Mouse (Mus musculus): ENCODE results near the gene Gm28230. TPM values are rescaled to one million over a fixed set of nuclear protein-coding genes. Genes with fewer than 3 reads are reported as not detected.

Gm28230 gene
- total and polyA plus RNA-seq, 3 experiments: 0.89 to 1.7 (median 1.1) TPM

- Histone ChIP-seq H3K79me2 (replicated peaks; ENCODE audit: control insufficient read depth, extremely low read depth, insufficient read depth, poor library complexity, severe bottlenecking) (no peaks in the 10 kb centered on the region), H3K4me2 (ENCODE audit: insufficient read depth, low read depth, poor library complexity, severe bottlenecking) (no peak overlapping the region), H3K36me3 (replicated peaks in 1 of 2; ENCODE audit: control insufficient read depth in 1 of 2, insufficient read depth in 1 of 2, low read length in 1 of 2) (no peaks in the 10 kb centered on the region), H3K9ac (ENCODE audit: insufficient read depth, low read depth) (no peak overlapping the region), H3K27ac (ENCODE audit: insufficient read depth, low read depth) (no peak overlapping the region), H3K4me3 (replicated peaks in 1 of 3; ENCODE audit: low read depth in 2 of 3, low read length in 2 of 3, poor library complexity in 1 of 3) (no peak overlapping the region), H3K4me1 (ENCODE audit: control insufficient read depth in 1 of 2, insufficient read depth in 2 of 2) (no peaks in the 10 kb centered on the region), H3K27me3 (replicated peaks) (no peaks in the 10 kb centered on the region), H3K9me3 (replicated peaks; ENCODE audit: low read length) (peaks cover 11% of the 10 kb centered on the region)
- dilution Hi-C loops (cut with MboI; ENCODE audit: extremely low pct_ligation_motif_present, extremely low pct_unique_long_range_greater_than_20kb, low sequenced_read_pairs): no loop called here
- no peak for DNase-seq (ENCODE audit: extremely low read depth)
- in situ Hi-C loops (cut with MboI; ENCODE audit: low pct_ligation_motif_present, low pct_unique_long_range_greater_than_20kb, low sequenced_read_pairs): loop anchor here (10.0 to 25.0 kb wide), 3 partner anchors 445 to 887 kb away; no protein-coding TSS in a partner anchor
- TF ChIP-seq NRF1 (IDR thresholded peaks at IDR 0.05; ENCODE audit: low read depth, low read length): no peak
- no peak for TF ChIP-seq KAT2A (IDR thresholded peaks at IDR 0.05; ENCODE audit: insufficient replicate concordance, low read length)
- no peak for TF ChIP-seq MYC (IDR thresholded peaks at IDR 0.05; ENCODE audit: low read depth, low read length)
- TF ChIP-seq SMC3 (IDR thresholded peaks at IDR 0.05; ENCODE audit: low read depth, low read length): no peak
These were observed 26.6 kb upstream of the Gm28230 start for GRCm38 (mm10) chr2:74699664-74700545.

- Histone ChIP-seq H3K4me2 (ENCODE audit: insufficient read depth, low read depth, poor library complexity, severe bottlenecking) (no peak overlapping the region), H3K4me1 (ENCODE audit: control insufficient read depth in 1 of 2, insufficient read depth in 2 of 2) (no peaks in the 10 kb centered on the region), H3K9ac (ENCODE audit: insufficient read depth, low read depth) (no peak overlapping the region), H3K27me3 (replicated peaks) (no peaks in the 10 kb centered on the region), H3K27ac (ENCODE audit: insufficient read depth, low read depth) (no peak overlapping the region), H3K36me3 (replicated peaks in 1 of 2; ENCODE audit: control insufficient read depth in 1 of 2, insufficient read depth in 1 of 2, low read length in 1 of 2) (no peaks in the 10 kb centered on the region), H3K79me2 (replicated peaks; ENCODE audit: control insufficient read depth, extremely low read depth, insufficient read depth, poor library complexity, severe bottlenecking) (no peaks in the 10 kb centered on the region), H3K4me3 (replicated peaks in 1 of 3; ENCODE audit: low read depth in 2 of 3, low read length in 2 of 3, poor library complexity in 1 of 3) (no peak overlapping the region), H3K9me3 (replicated peaks; ENCODE audit: low read length) (peaks cover 11% of the 10 kb centered on the region)
- in situ Hi-C loops (cut with MboI; ENCODE audit: low pct_ligation_motif_present, low pct_unique_long_range_greater_than_20kb, low sequenced_read_pairs): loop anchor here (25.0 kb wide), 1 partner anchor 887 kb away; no protein-coding TSS in a partner anchor
- dilution Hi-C loops (cut with MboI; ENCODE audit: extremely low pct_ligation_motif_present, extremely low pct_unique_long_range_greater_than_20kb, low sequenced_read_pairs): no loop called here
- DNase-seq (ENCODE audit: extremely low read depth): no peak
- TF ChIP-seq RCOR1 (conservative IDR thresholded peaks at IDR 0.05; ENCODE audit: low read depth, low read length) (no peak), ELF1 (IDR thresholded peaks at IDR 0.05; ENCODE audit: low read depth, low read length) (no peak), CHD1 (IDR thresholded peaks at IDR 0.05; ENCODE audit: low read depth, low read length) (no peak), JUN (IDR thresholded peaks at IDR 0.05; ENCODE audit: insufficient read depth, low read depth, low read length) (no peak), CHD2 (IDR thresholded peaks at IDR 0.05; ENCODE audit: low read length) (no peak), ZC3H11A (IDR thresholded peaks at IDR 0.05; ENCODE audit: low read depth, low read length) (no peak), RAD21 (IDR thresholded peaks at IDR 0.05; ENCODE audit: low read depth, low read length) (no peak), MYC (IDR thresholded peaks at IDR 0.05; ENCODE audit: low read depth, low read length) (no peak), KAT2A (IDR thresholded peaks at IDR 0.05; ENCODE audit: insufficient replicate concordance, low read length) (no peak), CTCF (conservative IDR thresholded peaks at IDR 0.05 in 1 of 2, IDR thresholded peaks at IDR 0.05 in 1 of 2; ENCODE audit: low read depth in 2 of 2, low read length in 2 of 2) (no peak), ZMIZ1 (IDR thresholded peaks at IDR 0.05; ENCODE audit: low read depth, low read length) (no peak), ZNF384 (IDR thresholded peaks at IDR 0.05; ENCODE audit: low read depth, low read length) (no peak), USF1 (IDR thresholded peaks at IDR 0.05; ENCODE audit: low read depth, low read length) (no peak), JUND (conservative IDR thresholded peaks at IDR 0.05; ENCODE audit: low read depth, low read length) (no peak), USF2 (conservative IDR thresholded peaks at IDR 0.05; ENCODE audit: low read depth, low read length) (no peak), HCFC1 (IDR thresholded peaks at IDR 0.05; ENCODE audit: low read depth, low read length) (no peak), MAZ (IDR thresholded peaks at IDR 0.05; ENCODE audit: low read depth, low read length) (no peak), NELFE (IDR thresholded peaks at IDR 0.05; ENCODE audit: low read depth, low read length) (no peak), BHLHE40 (IDR thresholded peaks at IDR 0.05; ENCODE audit: low read depth, low read length) (no peak), TCF12 (IDR thresholded peaks at IDR 0.05; ENCODE audit: low read depth, low read length) (no peak)
These were observed 25.9 kb upstream of the Gm28230 start for GRCm38 (mm10) chr2:74700546-74701112.
